Mouse (Mus musculus) inflammation-experienced regulatory T-cells, adult 6 months (primary cell): Measurements from ENCODE around the gene Agpat4. TPM values are rescaled to one million over a fixed set of nuclear protein-coding genes. Genes with fewer than 3 reads are reported as not detected.
"Not testable (repeated sequence)": the region's sequence is repeated elsewhere in the genome, so short reads cannot be mapped to it uniquely, and the experiment has no call there.

Source experiments
- ATAC-seq: one replicate; pipeline ENCODE4 v1.8.0; 2017
- polyA plus RNA-seq, 3 experiments: library from polyadenylated mRNA; unstranded; fragments of 100-300 nt; shearing (Covaris generic); gene quantifications; one replicate each; pipeline ENCODE4 v1.2.1; 2017

The Agpat4 gene
- polyA plus RNA-seq, 3 experiments from 2014 or later = 10.6 to 35.9 (median 14.9) TPM

- ATAC-seq = peak; percentile 58
These were observed 76.6 kb downstream of the Agpat4 start for GRCm38 (mm10) chr17:12195137-12195536.

GRCm38 (mm10) chr17:12195604-12196003, 77.1 kb downstream of the Agpat4 start:
- no peak for ATAC-seq

GRCm38 (mm10) chr17:12199933-12200332, 81.4 kb downstream of the Agpat4 start:
- ATAC-seq = no peak

GRCm38 (mm10) chr17:12201086-12201485, 82.6 kb downstream of the Agpat4 start:
- ATAC-seq = no peak

- no peak for ATAC-seq
These were observed 85.0 kb downstream of the Agpat4 start for GRCm38 (mm10) chr17:12203414-12203897.

GRCm38 (mm10) chr17:12204246-12204645, 85.7 kb downstream of the Agpat4 start:
- no peak for ATAC-seq

- no peak for ATAC-seq
These were observed 86.1 kb downstream of the Agpat4 start for GRCm38 (mm10) chr17:12204689-12205014.

GRCm38 (mm10) chr17:12205015-12205693, 86.7 kb downstream of the Agpat4 start:
- no peak for ATAC-seq

GRCm38 (mm10) chr17:12205694-12206075, 87.2 kb downstream of the Agpat4 start:
- peak; percentile 92 for ATAC-seq

- no peak for ATAC-seq
These were observed 87.7 kb downstream of the Agpat4 start for GRCm38 (mm10) chr17:12206248-12206647.

GRCm38 (mm10) chr17:12207022-12207548, 88.6 kb downstream of the Agpat4 start:
- no peak for ATAC-seq

GRCm38 (mm10) chr17:12209481-12209880, 91.0 kb downstream of the Agpat4 start:
- ATAC-seq = no peak

GRCm38 (mm10) chr17:12210544-12211132, 92.1 kb downstream of the Agpat4 start:
- peak; percentile 48 for ATAC-seq

- ATAC-seq = no peak
These were observed 93.4 kb downstream of the Agpat4 start for GRCm38 (mm10) chr17:12211890-12212289.

GRCm38 (mm10) chr17:12212341-12212740, 93.8 kb downstream of the Agpat4 start:
- no peak for ATAC-seq

- no peak for ATAC-seq
These were observed 94.9 kb downstream of the Agpat4 start for GRCm38 (mm10) chr17:12213430-12213829.

- ATAC-seq = no peak
These were observed 97.7 kb downstream of the Agpat4 start for GRCm38 (mm10) chr17:12216224-12216623.

GRCm38 (mm10) chr17:12221926-12222325, 103.4 kb downstream of the Agpat4 start:
- ATAC-seq = no peak

GRCm38 (mm10) chr17:12223682-12224081, 105.2 kb downstream of the Agpat4 start:
- ATAC-seq = no peak

GRCm38 (mm10) chr17:12224145-12224544, 105.6 kb downstream of the Agpat4 start:
- no peak for ATAC-seq

GRCm38 (mm10) chr17:12224551-12224950, 106.0 kb downstream of the Agpat4 start:
- not testable (repeated sequence) for ATAC-seq

- ATAC-seq = no peak
These were observed 106.7 kb downstream of the Agpat4 start for GRCm38 (mm10) chr17:12225227-12225626.

- no peak for ATAC-seq
These were observed 108.0 kb downstream of the Agpat4 start for GRCm38 (mm10) chr17:12226551-12226950.

GRCm38 (mm10) chr17:12228001-12228400, 109.5 kb downstream of the Agpat4 start:
- ATAC-seq = no peak
